Mouse (Mus musculus) retina, postnatal 1 day (tissue): ENCODE data around the gene Kif13a.

Experiments
- DNase-seq: peaks from one replicate; pipeline ENCODE4 v3.0.0-alpha.2; 2012

The Kif13a gene

GRCm38 (mm10) chr13:46765361-46765760 lies 164.3 kb downstream of the Kif13a start:
- DNase-seq, result no peak

GRCm38 (mm10) chr13:46763210-46763609 lies 166.5 kb downstream of the Kif13a start:
- DNase-seq, result no peak

GRCm38 (mm10) chr13:46760921-46761320 lies 168.7 kb downstream of the Kif13a start:
- DNase-seq, result no peak

- DNase-seq, result no peak
These were observed 170.3 kb downstream of the Kif13a start for GRCm38 (mm10) chr13:46759281-46759809.

- DNase-seq, result no peak
These were observed 171.0 kb downstream of the Kif13a start for GRCm38 (mm10) chr13:46758627-46759026.

GRCm38 (mm10) chr13:46757946-46758345 lies 171.7 kb downstream of the Kif13a start:
- no peak for DNase-seq

GRCm38 (mm10) chr13:46753294-46753693 lies 176.4 kb downstream of the Kif13a start:
- DNase-seq, result no peak

- no peak for DNase-seq
These were observed 177.0 kb downstream of the Kif13a start for GRCm38 (mm10) chr13:46752566-46753229.

GRCm38 (mm10) chr13:46748138-46748873 lies 181.4 kb downstream of the Kif13a start:
- DNase-seq, result no peak

GRCm38 (mm10) chr13:46743821-46744220 lies 185.8 kb downstream of the Kif13a start:
- no peak for DNase-seq

- no peak for DNase-seq
These were observed 187.3 kb downstream of the Kif13a start for GRCm38 (mm10) chr13:46742367-46742766.

GRCm38 (mm10) chr13:46739426-46739825 lies 190.2 kb downstream of the Kif13a start:
- DNase-seq, result no peak

GRCm38 (mm10) chr13:46737482-46737881 lies 192.2 kb downstream of the Kif13a start:
- no peak for DNase-seq

GRCm38 (mm10) chr13:46736479-46736865 lies 193.2 kb downstream of the Kif13a start:
- DNase-seq, result peak; percentile 17

GRCm38 (mm10) chr13:46735808-46736478 lies 193.7 kb downstream of the Kif13a start:
- DNase-seq, result peak; percentile 68

- no peak for DNase-seq
These were observed 194.4 kb downstream of the Kif13a start for GRCm38 (mm10) chr13:46735219-46735807.

GRCm38 (mm10) chr13:46729998-46730397 lies 199.7 kb downstream of the Kif13a start:
- DNase-seq, result no peak

GRCm38 (mm10) chr13:46728411-46728810 lies 201.3 kb downstream of the Kif13a start:
- no peak for DNase-seq

- peak; percentile 99 for DNase-seq
These were observed 201.8 kb downstream of the Kif13a start, which contains the start of gene Nup153 for GRCm38 (mm10) chr13:46727837-46728268. Nup153 (minus strand) TSS chr13:46727940.

- peak; percentile 76 for DNase-seq
These were observed 202.4 kb downstream of the Kif13a start for GRCm38 (mm10) chr13:46727038-46727836.

GRCm38 (mm10) chr13:46726288-46727037 lies 203.2 kb downstream of the Kif13a start:
- DNase-seq, result no peak
